Mouse (Mus musculus): ENCODE results near the gene Rbfox3.

GRCm38 (mm10) chr11:118550773-118551520 lies 360.4 kb downstream of the Rbfox3 start:
- TF ChIP-seq CTCF (conservative IDR thresholded peaks at IDR 0.05; ENCODE audit: low read length), result no peak
- TF ChIP-seq POU5F1 (IDR thresholded peaks at IDR 0.05; ENCODE audit: borderline replicate concordance, low read length), result no peak
- no peak for TF ChIP-seq NANOG (IDR thresholded peaks at IDR 0.05; ENCODE audit: borderline replicate concordance, low read length)
